8 mouse cellular contexts compared by ENCODE assay signal in genomic region chr9:121366135-121366863, GRCm38 (mm10).
DNase-seq lines count a peak whose midpoint lies in the region; ATAC-seq and TF ChIP-seq lines count a peak whose summit lies in the region.

No protein-coding gene starts in this region.

- H3K36me3 ChIP-seq in heart, postnatal 0 days (replicated peaks; ENCODE audit: control insufficient read depth, insufficient read depth, low read length) = peaks cover 30% of the 10 kb centered on the region
- peaks cover 54% of the 10 kb centered on the region for H3K36me3 ChIP-seq in midbrain, embryonic 10.5 days

- H3K4me2 ChIP-seq in heart, postnatal 0 days (ENCODE audit: low read depth, low read length) = no peak overlapping the region

- H3K27me3 ChIP-seq in heart, postnatal 0 days (ENCODE audit: control insufficient read depth, insufficient read depth, low read length) = no peaks in the 10 kb centered on the region
- no peaks in the 10 kb centered on the region for H3K27me3 ChIP-seq in midbrain, embryonic 10.5 days (ENCODE audit: low read depth, poor library complexity, severe bottlenecking)

- peaks cover 40% of the 10 kb centered on the region for H3K4me1 ChIP-seq in heart, postnatal 0 days (ENCODE audit: control insufficient read depth, insufficient read depth)
- peaks cover 48% of the 10 kb centered on the region for H3K4me1 ChIP-seq in midbrain, embryonic 10.5 days

- H3K27ac ChIP-seq in heart, postnatal 0 days (ENCODE audit: low read depth) = peak overlapping the region; percentile 72
- peak overlapping the region; percentile 18; the same call in 1 of the 2 replicates for H3K27ac ChIP-seq in midbrain, embryonic 10.5 days (replicated peaks)

- no peak for ATAC-seq in heart, postnatal 0 days (ENCODE audit: insufficient read depth, low read depth)
- ATAC-seq in CD4-positive, CD25-positive, alpha-beta regulatory T cell, adult 4 months = no peak
- ATAC-seq in erythroid progenitor cell, adult 5-6 weeks (replicated peaks; ENCODE audit: low FRiP score, poor library complexity, severe bottlenecking) = no peak

- 58% methylated on average over 18 of the region's 18 CpGs for WGBS in heart, postnatal 0 days
- WGBS in midbrain, embryonic 10.5 days = 69% methylated on average over 18 of the region's 18 CpGs

- peak; percentile 69 for DNase-seq in gastrocnemius, postnatal 10 days
- DNase-seq in gastrocnemius, adult 18-20 months (ENCODE audit: low spot score) = no peak
- peak; percentile 67 for DNase-seq in urinary bladder, postnatal 14 days (ENCODE audit: low spot score)
- DNase-seq in urinary bladder, adult 18-20 months (ENCODE audit: low spot score in 2 of 2) = no peak
- no peak for DNase-seq in heart, postnatal 0 days (ENCODE audit: low spot score)
- no peak for DNase-seq in midbrain, embryonic 10.5 days (ENCODE audit: low spot score)

- no peak overlapping the region; the same call in 1 of the 2 replicates for H3K9ac ChIP-seq in heart, postnatal 0 days (replicated peaks; ENCODE audit: low read depth, low read length)

- no peak overlapping the region for H3K4me3 ChIP-seq in heart, postnatal 0 days (ENCODE audit: low read depth, low read length)
- H3K4me3 ChIP-seq in midbrain, embryonic 10.5 days = no peak overlapping the region

- no peak for TF ChIP-seq EP300 in heart, postnatal 0 days (IDR thresholded peaks at IDR 0.05; ENCODE audit: low read depth)

- H3K9me3 ChIP-seq in heart, postnatal 0 days (replicated peaks; ENCODE audit: control insufficient read depth, low read length) = no peaks in the 10 kb centered on the region
- no peaks in the 10 kb centered on the region for H3K9me3 ChIP-seq in midbrain, embryonic 10.5 days (replicated peaks)

- TF ChIP-seq CTCF in heart, postnatal 0 days (IDR thresholded peaks at IDR 0.05; ENCODE audit: low read depth) = no peak

Comparison
In these comparisons a context has a peak if more than half of its experiments do, and no peak if none do; other contexts are left out.
1. DNase-seq: peak in gastrocnemius, postnatal 10 days (single experiment) and urinary bladder, postnatal 14 days (single experiment); none in gastrocnemius, adult 18-20 months (single experiment), urinary bladder, adult 18-20 months (0 of 2), heart, postnatal 0 days (single experiment) and midbrain, embryonic 10.5 days (single experiment).